Mouse (Mus musculus): ENCODE data around the gene Zfp423.

Zfp423 gene

DNA sequence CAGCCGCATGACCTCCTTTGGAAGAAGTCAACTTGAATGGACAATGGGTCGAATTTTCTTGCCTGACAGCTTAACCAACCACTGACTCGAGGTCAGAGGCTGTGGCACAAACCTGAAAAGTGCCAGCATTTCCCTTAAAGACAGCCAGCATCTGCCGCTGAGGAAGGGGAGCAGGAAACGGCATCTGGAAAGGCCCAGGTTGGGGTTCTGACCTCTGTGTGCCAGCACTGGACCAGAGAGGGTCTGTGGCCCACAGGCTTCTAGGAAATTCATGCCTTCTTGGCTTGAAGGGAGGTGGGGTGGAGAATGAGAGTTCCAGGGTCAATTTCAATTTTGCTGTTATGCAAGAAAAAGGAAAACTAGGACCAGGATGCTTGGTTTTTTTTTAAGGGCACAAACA lies 124.7 kb downstream of the Zfp423 start:
- no peak for DNase-seq

DNA sequence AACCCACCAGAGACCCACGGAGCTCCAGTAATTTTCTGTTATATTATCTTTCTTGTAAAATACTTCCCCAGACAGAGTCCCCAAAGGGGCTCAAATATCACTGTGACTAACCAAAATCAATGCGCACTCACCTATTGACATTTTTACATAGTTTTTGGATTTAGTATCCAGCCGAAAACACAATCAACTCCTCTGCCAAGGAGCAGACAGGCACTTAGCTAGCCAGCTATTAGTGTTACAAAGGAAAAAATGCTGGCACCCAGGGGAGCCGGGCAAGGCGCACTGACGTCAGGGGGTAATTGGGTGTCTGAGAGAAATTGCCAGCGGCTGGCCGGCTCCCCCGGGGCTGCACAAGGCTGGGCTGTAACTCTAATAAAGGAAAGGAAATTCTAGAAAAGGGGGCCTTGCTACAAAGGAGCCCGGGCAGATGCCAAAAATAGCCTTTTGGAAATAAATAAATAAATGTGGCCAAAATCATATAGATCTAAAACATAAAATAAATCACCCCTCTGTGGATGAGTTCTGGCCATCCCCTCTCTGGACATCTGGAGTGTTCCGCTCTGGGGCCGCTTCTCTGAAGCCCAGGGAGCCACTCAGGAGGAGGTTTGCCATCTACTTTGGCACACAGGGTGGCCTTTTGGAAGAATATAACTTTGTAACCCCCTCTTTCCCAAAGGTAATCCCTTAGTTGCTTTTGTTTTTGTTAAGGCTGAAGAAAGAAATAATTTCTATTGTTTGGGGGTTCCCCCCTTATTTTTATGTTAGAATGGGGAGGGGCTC lies 125.4 kb downstream of the Zfp423 start:
- DNase-seq: no peak

- DNase-seq: no peak
These were observed 126.1 kb downstream of the Zfp423 start for GRCm38 (mm10) chr8:87833339-87833738.

DNA sequence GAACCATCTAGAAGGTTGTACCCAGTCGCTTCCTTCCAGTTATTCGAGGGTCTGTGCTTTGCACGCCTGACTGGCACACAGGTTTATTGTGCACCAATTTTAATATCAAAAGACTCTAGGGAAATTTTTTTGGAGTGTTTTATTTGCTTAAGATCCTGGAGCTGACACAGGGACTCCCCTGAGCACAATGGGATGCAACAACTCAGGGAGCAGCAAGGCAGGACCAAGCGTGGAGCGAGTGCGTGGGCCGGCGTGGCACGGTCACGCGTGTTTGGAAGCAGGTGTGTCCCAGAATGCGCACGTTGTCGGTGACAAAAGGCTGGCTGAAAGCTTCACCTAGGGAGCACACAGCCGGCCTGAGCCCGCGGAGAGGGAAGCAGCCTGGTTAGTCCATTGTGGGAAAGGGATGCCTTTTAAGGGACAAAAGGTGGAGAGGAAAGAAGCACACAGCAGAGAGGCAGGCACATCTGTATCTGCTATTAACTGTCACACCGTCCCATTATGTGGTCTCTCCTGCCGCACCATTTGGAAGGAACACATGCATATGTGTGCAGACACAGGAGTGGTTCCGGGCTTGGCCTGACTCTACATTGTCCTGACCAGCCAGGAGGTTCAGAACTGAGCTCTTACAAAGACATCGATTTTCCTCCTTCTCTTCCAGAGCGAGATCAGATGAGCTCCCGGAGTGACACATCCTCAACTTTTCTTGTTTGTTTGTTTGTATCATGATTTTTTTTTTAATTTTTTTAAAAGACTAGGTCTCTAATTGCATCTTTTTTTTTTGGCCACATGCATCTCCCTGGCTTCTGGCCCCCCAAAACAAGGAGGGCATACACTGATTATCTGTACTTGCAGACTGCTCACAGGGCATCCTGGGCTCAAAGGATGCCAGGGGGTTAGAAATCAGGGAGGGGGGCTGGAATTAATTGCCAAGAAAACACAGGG lies 126.7 kb downstream of the Zfp423 start:
- DNase-seq: no peak

- DNase-seq: no peak
These were observed 127.8 kb downstream of the Zfp423 start for GRCm38 (mm10) chr8:87831567-87831966.

DNA sequence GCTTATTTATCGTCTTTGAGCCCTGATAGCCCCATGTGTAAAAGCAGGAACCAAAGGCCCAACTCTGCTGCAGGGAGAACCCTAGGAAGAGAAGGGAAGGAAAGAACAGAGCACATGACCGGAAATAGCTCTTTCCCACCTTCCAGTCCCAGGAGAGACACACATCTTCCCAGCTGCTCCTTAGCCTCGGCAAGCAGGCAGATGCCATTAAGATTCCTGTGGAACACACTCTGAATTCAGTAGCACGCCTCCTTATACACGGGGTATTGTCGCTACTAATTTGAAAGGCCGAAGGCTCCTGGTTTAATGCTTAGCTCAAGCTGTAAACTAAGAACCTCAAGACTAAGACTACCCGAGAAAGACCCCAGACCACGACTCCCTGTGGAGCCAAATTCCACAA lies 128.3 kb downstream of the Zfp423 start:
- no peak for DNase-seq

DNA sequence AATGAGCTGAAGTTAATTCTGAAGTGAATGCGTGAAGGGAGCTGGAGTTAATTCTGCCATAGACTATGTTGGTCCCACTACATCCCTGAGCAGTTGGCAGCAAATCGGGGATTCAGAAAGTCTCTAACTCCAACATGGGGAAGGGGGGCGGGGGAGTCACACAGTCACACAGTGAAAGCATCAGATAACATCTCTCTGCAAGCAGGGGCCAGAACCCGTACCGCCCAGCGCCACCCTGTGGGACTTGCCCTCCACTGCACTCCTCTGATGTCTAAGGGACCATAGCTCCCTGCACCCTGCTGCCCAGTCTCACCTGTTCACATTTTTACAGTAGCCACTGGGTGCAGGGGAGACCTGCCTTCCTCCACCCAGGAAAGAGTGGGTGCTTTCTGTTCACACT lies 129.2 kb downstream of the Zfp423 start:
- peak in 1 of 2 experiments; percentile 5 for DNase-seq

GRCm38 (mm10) chr8:87826013-87826660 lies 133.3 kb downstream of the Zfp423 start:
- DNase-seq: no peak

DNA sequence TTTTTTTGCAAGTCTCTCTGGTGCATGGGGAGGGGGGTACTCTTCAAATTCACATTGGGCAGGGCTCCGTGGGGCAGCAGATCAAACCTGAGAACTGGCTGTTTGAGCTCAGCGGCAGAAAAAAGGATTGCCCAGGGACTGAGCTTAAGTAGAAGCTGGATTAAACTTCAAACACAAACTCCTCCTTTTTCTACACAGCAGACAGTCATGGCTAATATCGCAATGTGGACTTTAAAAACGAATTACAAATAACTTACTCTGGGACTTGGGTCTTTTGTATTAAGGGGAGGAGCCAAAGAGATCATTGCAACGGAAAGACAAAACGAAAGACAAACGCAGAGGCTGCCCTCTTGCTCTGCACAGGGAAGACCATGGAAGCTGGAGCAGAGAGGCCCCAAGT lies 136.2 kb downstream of the Zfp423 start:
- DNase-seq: no peak

- DNase-seq: no peak
These were observed 136.7 kb downstream of the Zfp423 start for GRCm38 (mm10) chr8:87822690-87823089.

- no peak for DNase-seq
These were observed 137.2 kb downstream of the Zfp423 start for GRCm38 (mm10) chr8:87822175-87822574.

DNA sequence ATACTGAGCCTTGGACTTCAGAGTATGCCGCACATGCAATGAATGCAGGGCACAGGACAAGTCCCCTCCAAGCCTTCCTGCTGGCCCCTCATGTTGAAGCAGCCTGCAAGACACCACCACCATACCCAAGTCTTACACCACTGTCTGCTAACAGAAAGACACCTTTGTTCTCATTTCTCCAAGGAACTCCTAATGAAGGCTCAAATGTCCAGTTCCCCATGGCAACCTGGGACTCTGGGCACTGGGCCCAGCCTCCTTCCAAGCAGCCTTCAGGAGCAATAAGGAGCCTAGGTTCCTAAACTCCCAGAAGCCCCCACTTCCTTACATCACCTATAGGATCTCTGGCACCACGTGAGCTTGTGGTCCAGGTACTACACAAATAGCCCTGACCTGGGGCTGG lies 137.7 kb downstream of the Zfp423 start:
- DNase-seq: no peak

DNA sequence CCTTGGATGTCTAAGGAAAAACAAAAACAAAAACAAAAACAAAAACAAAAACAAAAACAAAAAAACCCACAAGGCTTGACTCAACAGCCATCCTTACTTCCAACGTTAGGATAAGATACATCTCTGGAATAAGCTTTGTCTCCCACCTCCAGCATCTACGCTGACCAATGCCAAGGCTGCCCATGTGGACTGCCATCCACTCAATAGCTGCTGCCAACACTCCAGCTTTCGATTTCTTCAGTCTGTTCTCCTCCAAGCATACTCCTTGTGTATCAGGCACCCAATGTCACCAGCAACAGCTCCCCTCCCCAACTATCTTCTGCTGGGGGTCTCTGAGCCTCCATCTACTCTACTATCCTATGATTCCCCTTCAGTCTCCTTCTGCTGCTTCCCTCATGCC lies 140.1 kb downstream of the Zfp423 start:
- DNase-seq: no peak

GRCm38 (mm10) chr8:87818506-87818905 lies 140.9 kb downstream of the Zfp423 start:
- DNase-seq: no peak

GRCm38 (mm10) chr8:87816141-87816540 lies 143.3 kb downstream of the Zfp423 start:
- no peak for DNase-seq

GRCm38 (mm10) chr8:87812661-87813060 lies 146.7 kb downstream of the Zfp423 start:
- DNase-seq: no peak

DNA sequence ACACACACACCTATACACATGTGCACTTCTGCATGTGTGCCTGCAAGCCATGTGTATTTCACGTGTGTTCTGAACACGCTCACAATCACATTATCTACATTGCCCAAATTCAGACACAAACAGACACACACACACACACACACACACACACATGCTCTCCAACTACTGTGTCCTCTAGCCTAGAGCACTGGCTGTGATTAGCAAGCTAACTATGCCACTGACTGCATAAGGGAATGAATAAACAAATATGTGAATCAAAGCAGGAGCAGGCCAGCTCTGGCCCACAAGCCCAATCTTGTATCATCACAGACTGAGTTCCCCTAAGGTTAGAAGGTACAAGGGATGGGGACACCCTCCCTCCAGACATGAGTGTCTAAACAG lies 147.3 kb downstream of the Zfp423 start:
- DNase-seq: no peak

- DNase-seq: no peak
These were observed 147.9 kb downstream of the Zfp423 start for GRCm38 (mm10) chr8:87811399-87812068.

- DNase-seq: no peak
These were observed 148.6 kb downstream of the Zfp423 start for GRCm38 (mm10) chr8:87810771-87811170.

GRCm38 (mm10) chr8:87804327-87804900 lies 155.0 kb downstream of the Zfp423 start:
- DNase-seq: no peak

- DNase-seq: no peak
These were observed 156.0 kb downstream of the Zfp423 start for GRCm38 (mm10) chr8:87803437-87803836.

DNA sequence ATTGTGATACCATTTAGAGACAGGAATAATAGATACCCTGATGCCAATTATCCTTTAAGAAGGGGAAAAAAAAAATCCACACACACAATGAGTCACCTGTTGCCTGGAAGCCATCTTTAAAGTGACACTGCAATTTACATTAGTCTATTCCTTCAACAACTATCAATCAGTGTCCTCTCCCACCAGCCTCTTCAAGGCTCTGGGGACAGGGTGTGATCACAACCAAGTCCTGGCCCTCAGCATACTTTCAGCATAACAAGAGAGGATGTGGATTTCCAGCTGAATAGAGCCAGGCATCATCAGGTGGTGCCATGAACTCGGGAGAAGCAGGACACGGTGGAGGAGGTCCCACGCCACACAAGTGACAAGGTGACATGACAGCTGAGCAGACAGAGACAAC lies 156.8 kb downstream of the Zfp423 start:
- DNase-seq: no peak

- no peak for DNase-seq
These were observed 159.3 kb downstream of the Zfp423 start for GRCm38 (mm10) chr8:87800121-87800520.
